Mouse (Mus musculus): Measurements from ENCODE around the gene Zfp791.
"Not testable (repeated sequence)": the region's sequence is repeated elsewhere in the genome, so short reads cannot be mapped to it uniquely, and the experiment has no call there.

Zfp791 gene

GRCm38 (mm10) chr8:85083108-85083813 lies 39.6 kb downstream of the Zfp791 start, which contains the start of gene Man2b1:
Gene Man2b1 (plus strand): TSS chr8:85083270.
- peak; percentile 69 to 90 for DNase-seq (ENCODE audit: low spot score in 2 of 2)

- not testable (repeated sequence) for DNase-seq (ENCODE audit: low spot score in 2 of 2)
Measured at GRCm38 (mm10) chr8:85082169-85082568, 40.7 kb downstream of the Zfp791 start.

GRCm38 (mm10) chr8:85081216-85081555 lies 41.7 kb downstream of the Zfp791 start, which contains the start of gene Wdr83:
Gene Wdr83 (minus strand): TSS chr8:85081306.
- DNase-seq (ENCODE audit: low spot score in 2 of 2) = peak in 1 of 2 experiments; percentile 75

- peak; percentile 72 to 79 for DNase-seq (ENCODE audit: low spot score in 2 of 2)
Measured at GRCm38 (mm10) chr8:85080532-85081215, 42.2 kb downstream of the Zfp791 start, which contains the start of gene Wdr83os. Gene Wdr83os (plus strand): TSS chr8:85080740.

DNA sequence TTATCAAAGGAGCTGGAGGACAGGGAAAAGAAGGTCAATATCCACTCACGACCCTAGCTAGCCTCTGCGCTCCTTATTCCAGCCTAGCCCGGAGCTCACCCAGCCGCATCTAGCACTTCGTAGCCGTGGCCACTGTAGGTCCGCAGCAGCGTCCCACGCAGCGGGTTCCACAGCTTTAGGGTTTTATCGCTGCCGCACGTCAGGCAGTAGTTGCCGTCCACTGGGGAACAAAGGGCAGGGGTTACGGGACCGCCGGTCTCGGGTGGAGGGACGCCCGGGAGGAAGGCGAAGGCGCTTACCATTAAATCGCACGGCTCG lies 42.7 kb downstream of the Zfp791 start:
- peak; percentile 67 to 80 for DNase-seq (ENCODE audit: low spot score in 2 of 2)

GRCm38 (mm10) chr8:85076993-85077392 lies 45.9 kb downstream of the Zfp791 start:
- DNase-seq (ENCODE audit: low spot score in 2 of 2) = peak; percentile 70 to 86

GRCm38 (mm10) chr8:85076001-85076400 lies 46.9 kb downstream of the Zfp791 start:
- peak; percentile 62 to 78 for DNase-seq (ENCODE audit: low spot score in 2 of 2)

DNA sequence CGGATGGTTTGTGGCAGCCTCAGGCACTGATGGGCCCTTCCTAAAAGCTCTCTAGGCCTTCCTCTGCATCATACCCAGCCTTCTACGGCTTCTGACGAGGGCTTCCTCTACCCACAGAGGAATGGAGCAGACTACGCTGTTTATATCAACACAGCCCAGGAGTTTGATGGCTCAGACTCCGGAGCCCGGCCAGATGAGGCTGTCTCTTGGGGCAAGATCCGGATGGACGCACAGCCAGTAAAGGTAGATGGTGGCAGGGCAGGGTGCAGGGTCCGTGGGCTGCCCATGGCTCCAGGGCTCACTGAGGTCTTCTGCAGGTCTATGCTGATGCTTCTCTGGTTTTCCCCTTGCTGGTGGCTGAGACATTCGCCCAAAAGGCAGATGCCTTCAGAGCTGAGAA lies 48.3 kb downstream of the Zfp791 start:
- DNase-seq (ENCODE audit: low spot score in 2 of 2) = no peak

- DNase-seq (ENCODE audit: low spot score in 2 of 2) = no peak
Measured at GRCm38 (mm10) chr8:85074167-85074566, 48.7 kb downstream of the Zfp791 start.

DNA sequence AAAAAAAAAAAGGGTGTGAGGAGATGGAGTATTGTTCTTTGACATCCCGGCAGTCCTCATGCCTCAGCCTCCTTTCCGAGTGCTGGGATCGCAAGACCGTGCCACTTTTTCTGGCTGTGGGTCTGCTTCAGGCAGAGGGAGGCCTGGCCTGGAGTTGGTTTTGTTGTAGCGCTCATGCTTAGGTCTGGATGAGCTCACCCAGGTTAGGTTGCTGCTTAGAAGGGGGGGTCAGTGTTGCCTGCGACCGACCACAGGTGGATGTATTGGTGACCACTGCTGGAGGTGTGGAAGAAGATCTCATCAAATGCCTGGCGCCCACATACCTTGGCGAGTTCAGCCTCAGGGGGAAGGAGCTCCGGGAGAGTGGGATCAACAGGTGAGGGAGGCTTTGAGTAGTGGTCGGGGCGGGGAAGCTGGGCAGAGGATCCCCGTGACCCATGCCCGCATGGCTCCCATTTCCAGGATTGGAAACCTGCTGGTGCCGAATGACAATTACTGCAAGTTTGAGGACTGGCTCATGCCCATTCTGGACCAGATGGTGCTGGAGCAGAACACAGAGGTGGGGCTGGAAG lies 49.8 kb downstream of the Zfp791 start:
- no peak for DNase-seq (ENCODE audit: low spot score in 2 of 2)

DNA sequence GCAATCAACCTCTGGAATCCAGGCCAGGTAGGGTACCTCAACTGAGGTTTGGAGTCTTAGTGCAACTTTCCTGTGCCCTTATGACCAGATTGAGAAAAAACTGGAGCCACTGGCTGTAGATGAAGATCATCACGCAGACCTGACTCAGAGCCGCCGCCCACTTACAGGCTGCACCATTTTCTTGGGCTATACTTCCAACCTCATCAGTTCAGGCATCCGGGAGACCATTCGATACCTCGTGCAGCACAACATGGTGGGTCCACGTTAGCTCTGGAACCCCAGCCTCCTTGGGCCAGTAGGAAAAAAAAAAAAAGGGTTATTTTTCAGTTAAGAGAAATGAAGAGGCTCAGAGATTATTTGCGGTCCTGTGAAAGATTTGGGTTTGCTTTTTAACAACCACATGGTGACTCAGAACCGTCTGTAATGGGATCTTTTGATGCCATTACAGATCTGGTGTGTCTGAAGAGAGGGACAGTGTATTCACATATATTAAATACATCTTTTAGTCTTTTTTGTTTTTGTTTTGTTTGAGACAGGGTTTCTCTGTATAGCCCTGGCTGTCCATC lies 50.4 kb downstream of the Zfp791 start:
- DNase-seq (ENCODE audit: low spot score in 2 of 2) = no peak

DNA sequence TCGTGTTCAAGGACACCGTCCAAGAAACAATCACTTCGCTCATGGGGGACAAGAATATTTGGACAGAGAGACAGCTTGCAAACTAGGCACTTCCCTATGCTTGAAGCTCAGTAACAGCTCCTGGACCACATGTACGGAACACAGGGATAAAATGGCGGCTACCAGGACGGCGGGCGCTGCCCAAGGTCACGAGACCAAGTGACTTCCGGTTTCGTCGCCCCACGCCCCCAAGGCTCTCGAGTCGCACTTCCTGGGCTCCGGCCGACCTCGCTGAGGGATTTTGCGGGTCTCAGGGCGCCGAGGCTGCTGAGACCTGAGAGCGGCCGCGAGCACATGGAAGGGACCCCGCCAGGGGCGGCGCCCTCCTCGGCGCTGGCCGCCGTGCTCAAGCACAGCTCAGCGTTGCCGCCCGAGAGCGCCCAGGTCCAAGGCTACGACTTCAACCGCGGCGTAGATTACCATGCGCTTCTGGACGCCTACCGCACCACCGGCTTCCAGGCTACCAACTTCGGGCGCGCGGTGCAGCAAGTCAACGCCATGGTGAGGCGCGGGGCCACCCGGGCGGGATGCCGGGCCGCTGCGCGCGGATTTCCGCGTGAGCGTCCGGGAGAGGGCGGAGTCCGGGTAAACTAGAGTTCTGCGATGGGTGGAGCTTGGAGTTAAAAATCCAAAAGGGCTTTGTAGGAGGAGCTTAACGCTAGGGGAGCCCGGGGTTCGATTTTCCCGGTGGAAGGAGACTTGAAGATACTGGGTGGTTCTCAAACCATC lies 51.2 kb downstream of the Zfp791 start, which contains the start of gene Dhps:
Dhps (plus strand) TSS at position 244 of the 768 bp plus-strand sequence.
- DNase-seq (ENCODE audit: low spot score in 2 of 2) = peak; percentile 78 to 91

- no peak for DNase-seq (ENCODE audit: low spot score in 2 of 2)
Measured at GRCm38 (mm10) chr8:85071041-85071440, 51.9 kb downstream of the Zfp791 start.

DNA sequence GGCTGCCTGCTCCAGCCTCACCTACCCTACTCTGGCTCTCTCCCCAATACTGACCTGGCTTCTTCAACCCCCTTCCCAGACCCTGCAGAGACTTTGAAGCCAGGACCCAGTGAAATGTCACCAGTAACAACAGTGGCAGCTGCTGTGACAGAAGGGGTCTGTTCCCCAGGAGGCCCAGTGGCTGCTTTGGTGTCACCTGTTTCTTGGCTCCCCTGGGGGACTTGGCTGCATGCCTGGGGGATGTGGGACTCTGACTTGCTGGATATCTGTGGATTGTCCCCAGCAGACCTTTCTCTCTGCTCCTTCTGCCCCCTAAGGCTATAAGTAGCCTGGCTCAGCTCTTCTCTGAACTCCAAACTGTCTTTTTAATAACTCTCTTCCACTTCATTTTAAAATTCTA lies 54.9 kb downstream of the Zfp791 start, which contains the start of gene Gm5741:
Gm5741 (minus strand) TSS at position 1 of the 400 bp plus-strand sequence.
- DNase-seq (ENCODE audit: low spot score in 2 of 2) = no peak

DNA sequence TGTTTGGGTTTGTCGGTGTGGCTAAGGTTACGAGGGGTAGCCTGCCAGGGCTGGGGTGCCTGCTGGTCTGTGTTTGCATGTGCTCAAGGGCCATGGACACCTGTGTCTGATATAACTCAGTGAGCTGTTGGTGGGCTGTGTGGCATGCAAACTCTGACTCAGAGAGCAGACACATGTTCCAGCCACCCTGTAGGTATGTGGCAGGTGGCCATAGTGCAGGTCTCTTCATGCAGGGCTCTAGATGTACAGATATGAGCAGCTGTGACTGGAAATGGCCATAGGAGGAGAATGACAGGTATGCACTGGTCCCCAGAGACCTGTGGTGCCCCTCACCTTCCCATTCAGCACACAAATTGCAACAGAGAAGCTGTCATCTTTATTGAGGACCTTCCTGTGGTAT lies 55.7 kb downstream of the Zfp791 start:
- no peak for DNase-seq (ENCODE audit: low spot score in 2 of 2)

- DNase-seq (ENCODE audit: low spot score in 2 of 2) = no peak
Measured at GRCm38 (mm10) chr8:85065213-85065612, 57.7 kb downstream of the Zfp791 start.

GRCm38 (mm10) chr8:85062603-85063002 lies 60.3 kb downstream of the Zfp791 start:
- DNase-seq (ENCODE audit: low spot score in 2 of 2) = no peak

- peak; percentile 71 to 91 for DNase-seq (ENCODE audit: low spot score in 2 of 2)
Measured at GRCm38 (mm10) chr8:85059879-85060616, 62.8 kb downstream of the Zfp791 start, which contains the start of gene Fbxw9. Gene Fbxw9 (plus strand): TSS chr8:85060055.
